Mouse (Mus musculus) liver, adult 2 months (tissue): ENCODE results near the gene Casp9. TPM values are rescaled to one million over a fixed set of nuclear protein-coding genes. Genes with fewer than 3 reads are reported as not detected.

Experiments
- DNase-seq: peaks from one replicate; pipeline ENCODE4 v3.0.0-alpha.2; 2011; ENCODE audit warnings: low read depth, low spot score; ENCODE audit errors: extremely low read depth
- H3K27ac ChIP-seq: fragments of 200-500 bp; replicated peaks from 2 replicates; pipeline ENCODE4 v1.5.1; 2012; ENCODE audit warnings: low read depth, mild to moderate bottlenecking, control low read depth, inconsistent platforms, low read length; ENCODE audit not compliant: insufficient read depth
- H3K27me3 ChIP-seq: fragments of 200-500 bp; 2 replicates; pipeline ENCODE4 v1.6.1; 2012; ENCODE audit warnings: mild to moderate bottlenecking, moderate library complexity, low read length, inconsistent platforms; ENCODE audit not compliant: control insufficient read depth, insufficient read depth
- H3K36me3 ChIP-seq: fragments of 200-500 bp; 2 replicates; pipeline ENCODE4 v1.6.1; 2012; ENCODE audit warnings: low read length, inconsistent platforms; ENCODE audit not compliant: control insufficient read depth, insufficient read depth
- H3K4me1 ChIP-seq: fragments of 200-500 bp; 2 replicates; pipeline ENCODE4 v1.6.1; 2011; ENCODE audit warnings: low read length; ENCODE audit not compliant: control insufficient read depth, insufficient read depth
- H3K4me3 ChIP-seq: fragments of 200-500 bp; 2 replicates; pipeline ENCODE4 v1.5.1; 2011; ENCODE audit warnings: low read depth, mild to moderate bottlenecking, control low read depth, low read length, moderate library complexity; ENCODE audit not compliant: insufficient read depth
- H3K79me2 ChIP-seq: fragments of 200-500 bp; 2 replicates; pipeline ENCODE4 v1.6.1; 2012; ENCODE audit warnings: inconsistent platforms, mild to moderate bottlenecking, low read length, moderate library complexity; ENCODE audit not compliant: control insufficient read depth, insufficient read depth
- H3K9ac ChIP-seq: fragments of 200-500 bp; 2 replicates; pipeline ENCODE4 v1.6.1; 2012; ENCODE audit warnings: low read depth, mild to moderate bottlenecking, control low read depth, inconsistent platforms, low read length
- CTCF ChIP-seq: fragments of 200-500 bp; IDR thresholded peaks from 2 replicates; pipeline ENCODE4 v1.5.1; 2011; ENCODE audit warnings: low read depth, low read length, control low read depth
- POLR2A ChIP-seq: fragments of 200-500 bp; IDR thresholded peaks from 2 replicates; pipeline ENCODE4 v1.6.1; 2011; ENCODE audit warnings: low read length, control low read depth; ENCODE audit not compliant: insufficient read depth; ENCODE audit errors: extremely low read depth
- WGBS: fragments of 180-500 bp; shearing (Covaris S2); methylation state at CpG from one replicate; pipeline ENCODE4 v1.1.7; 2018; 5-methylcytosine and 5-hydroxymethylcytosine counted together
- polyA plus RNA-seq: library from polyadenylated mRNA; depleted of rRNA; stranded (reverse); fragments of >200 nt; gene quantifications from 2 replicates; pipeline ENCODE4 v1.2.3, GENCODE M21; 2012
- total RNA-seq: library from RNA; depleted of rRNA; stranded (reverse); fragments of >200 nt; gene quantifications from 2 replicates; pipeline ENCODE4 v1.2.3, GENCODE M21; 2014

Casp9 gene
- total and polyA plus RNA-seq, 2 experiments = 8.4 to 10.9 TPM

- H3K27me3 ChIP-seq = no peaks in the 10 kb centered on the region
- H3K9ac ChIP-seq = no peak overlapping the region
- H3K79me2 ChIP-seq = peaks cover 2% of the 10 kb centered on the region; the same call in 1 of the 2 replicates
- H3K4me1 ChIP-seq = peaks cover 4% of the 10 kb centered on the region; the same call in 1 of the 2 replicates
- 92% methylated on average over 13 of the region's 13 CpGs for WGBS
- H3K4me3 ChIP-seq = no peak overlapping the region
- TF ChIP-seq CTCF (no peak), POLR2A (no peak)
- H3K36me3 ChIP-seq = peaks cover 10% of the 10 kb centered on the region; the same call in 1 of the 2 replicates
- no peak overlapping the region for H3K27ac ChIP-seq
- no peak for DNase-seq
Observed at GRCm38 (mm10) chr4:141786141-141786540, 7.3 kb upstream of the Casp9 start.

- DNase-seq = no peak
- TF ChIP-seq CTCF (no peak), POLR2A (no peak)
- Histone ChIP-seq H3K9ac (no peak overlapping the region), H3K27me3 (no peaks in the 10 kb centered on the region), H3K27ac (no peak overlapping the region), H3K36me3 (peaks cover 10% of the 10 kb centered on the region; the same call in 1 of the 2 replicates), H3K4me3 (no peak overlapping the region), H3K4me1 (peaks cover 10% of the 10 kb centered on the region), H3K79me2 (peaks cover 2% of the 10 kb centered on the region; the same call in 1 of the 2 replicates)
- 51% methylated on average over 6 of the region's 6 CpGs for WGBS
Observed at GRCm38 (mm10) chr4:141787046-141787445, 6.4 kb upstream of the Casp9 start.

- DNase-seq = no peak
- H3K9ac ChIP-seq = no peak overlapping the region
- H3K4me1 ChIP-seq = peaks cover 12% of the 10 kb centered on the region
- H3K27me3 ChIP-seq = no peaks in the 10 kb centered on the region
- 92% methylated on average over 7 of the region's 7 CpGs for WGBS
- no peak overlapping the region for H3K27ac ChIP-seq
- no peak for TF ChIP-seq POLR2A
- no peak for TF ChIP-seq CTCF
- H3K79me2 ChIP-seq = peaks cover 2% of the 10 kb centered on the region; the same call in 1 of the 2 replicates
- peaks cover 7% of the 10 kb centered on the region; the same call in 1 of the 2 replicates for H3K36me3 ChIP-seq
- H3K4me3 ChIP-seq = no peak overlapping the region
Observed at GRCm38 (mm10) chr4:141787462-141787861, 6.0 kb upstream of the Casp9 start.

- Histone ChIP-seq H3K27ac (peak overlapping the region; percentile 45), H3K27me3 (no peaks in the 10 kb centered on the region), H3K36me3 (no peaks in the 10 kb centered on the region), H3K4me3 (peak overlapping the region; percentile 75), H3K79me2 (peaks cover 2% of the 10 kb centered on the region; the same call in 1 of the 2 replicates), H3K9ac (peak overlapping the region; percentile 85), H3K4me1 (peaks cover 12% of the 10 kb centered on the region)
- TF ChIP-seq CTCF (no peak), POLR2A (no peak)
- WGBS = 38% methylated on average over 3 of the region's 3 CpGs
- DNase-seq = no peak
Observed at GRCm38 (mm10) chr4:141789564-141790218, 3.7 kb upstream of the Casp9 start.

- Histone ChIP-seq H3K79me2 (peaks cover 1% of the 10 kb centered on the region; the same call in 1 of the 2 replicates), H3K4me1 (peaks cover 20% of the 10 kb centered on the region), H3K27me3 (no peaks in the 10 kb centered on the region), H3K36me3 (no peaks in the 10 kb centered on the region), H3K4me3 (peak within 1 kb of the TSS; percentile 75), H3K27ac (peak within 1 kb of the TSS; percentile 82), H3K9ac (peak within 1 kb of the TSS; percentile 85)
- TF ChIP-seq CTCF (no peak), POLR2A (peak; percentile 91)
- DNase-seq = peak; percentile 99
- under 1% methylated on average over 42 of the region's 42 CpGs for WGBS
Observed at GRCm38 (mm10) chr4:141790524-141790990, 2.9 kb upstream of the Casp9 start, which contains the start of gene Dnajc16. TSS of gene Dnajc16 (minus strand) at chr4:141790931.

- Histone ChIP-seq H3K27ac (peak overlapping the region; percentile 82), H3K36me3 (no peaks in the 10 kb centered on the region), H3K4me1 (peaks cover 28% of the 10 kb centered on the region), H3K4me3 (no peak overlapping the region), H3K79me2 (peaks cover 7% of the 10 kb centered on the region), H3K9ac (no peak overlapping the region; the same call in 1 of the 2 replicates), H3K27me3 (no peaks in the 10 kb centered on the region)
- 47% methylated on average over 7 of the region's 7 CpGs for WGBS
- TF ChIP-seq POLR2A (no peak), CTCF (no peak)
- DNase-seq = no peak
Observed at GRCm38 (mm10) chr4:141791486-141791885, 1.9 kb upstream of the Casp9 start.
